Mouse (Mus musculus) thymus, adult 2 months (tissue): ENCODE measurements around the gene Sapcd2.

Source experiments
- CTCF ChIP-seq: fragments of 200-500 bp; IDR thresholded peaks from 2 replicates; pipeline ENCODE4 v1.5.1; 2012; ENCODE audit warnings: mild to moderate bottlenecking, control low read depth, low read length, moderate library complexity, borderline replicate concordance; ENCODE audit not compliant: control insufficient read depth, poor library complexity, insufficient read depth; ENCODE audit errors: extremely low read depth
- POLR2A ChIP-seq: fragments of 200-500 bp; IDR thresholded peaks from 2 replicates; pipeline ENCODE4 v1.6.1; 2012; ENCODE audit warnings: mild to moderate bottlenecking, low read length, control low read depth, moderate library complexity; ENCODE audit not compliant: control insufficient read depth, poor library complexity, insufficient read depth; ENCODE audit errors: extremely low read depth

- TF ChIP-seq CTCF: no peak
- no peak for TF ChIP-seq POLR2A
These were observed 43.7 kb upstream of the Sapcd2 start for GRCm38 (mm10) chr2:25328440-25328839.
